Mouse (Mus musculus): ENCODE results near the gene Kank2. TPM values are rescaled to one million over a fixed set of nuclear protein-coding genes. Genes with fewer than 3 reads are reported as not detected.
A peak's percentile ranks its signal among the peaks of the same experiment; 100 is the strongest.
"Not testable (repeated sequence)": the region's sequence is repeated elsewhere in the genome, so short reads cannot be mapped to it uniquely, and the experiment has no call there.

Kank2 gene
- polyA plus RNA-seq, 1 experiment from 2014 or later = 14.3 TPM

DNA sequence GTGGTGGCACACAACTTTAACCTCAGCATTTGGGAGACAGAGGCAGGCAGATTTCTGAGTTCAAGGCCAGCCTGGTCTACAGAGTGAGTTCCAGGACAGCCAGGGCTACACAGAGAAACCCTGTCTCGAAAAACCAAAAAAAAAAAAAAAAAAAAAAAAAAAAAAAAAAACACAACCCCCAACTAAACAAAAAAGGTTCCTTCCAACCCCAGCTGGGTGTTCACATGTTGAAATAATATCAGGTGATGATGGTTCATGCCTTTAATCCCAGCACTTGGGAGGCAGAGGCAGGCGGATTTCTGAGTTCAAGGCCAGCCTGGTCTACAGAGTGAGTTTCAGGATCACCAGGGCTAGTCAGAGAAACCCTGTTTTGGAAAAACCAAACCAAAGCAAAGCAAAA lies 12.2 kb downstream of the Kank2 start:
- H3K27ac ChIP-seq (ENCODE audit: low read depth, low read length); H3K4me3 ChIP-seq (ENCODE audit: low read length); H3K4me1 ChIP-seq (ENCODE audit: control insufficient read depth, insufficient read depth, low read length); H3K9ac ChIP-seq (ENCODE audit: low read depth, low read length); H3K9me3 ChIP-seq (ENCODE audit: control insufficient read depth, low read length); ATAC-seq (ENCODE audit: low FRiP score, low TSS enrichment); H3K4me2 ChIP-seq (replicated peaks; ENCODE audit: low read depth, low read length); H3K27me3 ChIP-seq (ENCODE audit: control insufficient read depth, insufficient read depth, low read length): not testable (repeated sequence)
- WGBS = 76% methylated on average over 1 of the region's 2 CpGs
- H3K36me3 ChIP-seq (ENCODE audit: control insufficient read depth, insufficient read depth, low read length) = peaks cover 69% of the 10 kb centered on the region

DNA sequence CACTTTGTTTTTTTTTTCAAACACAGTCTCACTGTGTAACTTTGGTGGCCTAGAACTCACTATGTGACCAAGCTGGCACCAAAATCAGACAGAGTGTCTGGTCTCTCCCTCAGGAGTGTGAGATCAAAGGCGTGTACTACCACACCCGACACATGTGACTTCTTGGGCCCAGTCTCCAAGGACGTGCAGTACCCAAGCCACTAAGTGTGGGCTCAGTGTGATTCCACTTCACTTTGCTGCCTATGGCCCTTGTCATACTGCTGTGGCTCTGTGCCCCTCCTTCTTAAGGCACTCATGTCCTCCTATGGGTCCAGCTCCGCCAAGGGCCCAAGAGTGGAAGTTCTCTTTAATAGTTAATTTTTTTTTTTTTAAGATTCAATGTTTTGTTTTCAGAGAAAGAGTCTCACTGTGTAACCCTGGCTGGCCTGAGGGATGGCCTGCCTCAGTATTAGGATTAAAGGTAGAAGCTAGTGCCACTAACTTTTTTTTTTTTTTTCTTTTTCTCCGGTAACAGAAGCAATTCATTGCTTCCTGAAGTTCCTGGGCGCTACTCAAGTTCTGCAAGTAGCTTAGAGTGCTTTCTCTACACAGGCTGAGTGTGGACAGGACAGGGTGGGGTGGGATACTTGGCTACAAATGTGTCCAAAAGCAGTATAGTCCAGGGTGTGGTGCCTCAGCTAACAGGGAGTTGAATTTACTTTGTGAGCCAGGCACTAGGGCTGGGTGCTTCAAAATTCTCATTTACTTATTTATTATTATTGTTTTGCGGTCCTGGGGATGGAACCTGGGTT lies 13.8 kb downstream of the Kank2 start:
- no peak overlapping the region for H3K4me3 ChIP-seq (ENCODE audit: low read length)
- H3K4me2 ChIP-seq (replicated peaks; ENCODE audit: low read depth, low read length) = no peak overlapping the region
- H3K36me3 ChIP-seq (ENCODE audit: control insufficient read depth, insufficient read depth, low read length) = peaks cover 72% of the 10 kb centered on the region
- 87% methylated on average over 7 of the region's 7 CpGs for WGBS
- no peaks in the 10 kb centered on the region for H3K9me3 ChIP-seq (ENCODE audit: control insufficient read depth, low read length)
- no peak for ATAC-seq (ENCODE audit: low FRiP score, low TSS enrichment)
- no peaks in the 10 kb centered on the region for H3K27me3 ChIP-seq (ENCODE audit: control insufficient read depth, insufficient read depth, low read length)
- H3K9ac ChIP-seq (ENCODE audit: low read depth, low read length) = no peak overlapping the region
- H3K4me1 ChIP-seq (ENCODE audit: control insufficient read depth, insufficient read depth, low read length) = 0 out of 2 replicates have a peak, but pooled peaks cover 6% of the 10 kb centered on the region
- no peak overlapping the region for H3K27ac ChIP-seq (ENCODE audit: low read depth, low read length)

DNA sequence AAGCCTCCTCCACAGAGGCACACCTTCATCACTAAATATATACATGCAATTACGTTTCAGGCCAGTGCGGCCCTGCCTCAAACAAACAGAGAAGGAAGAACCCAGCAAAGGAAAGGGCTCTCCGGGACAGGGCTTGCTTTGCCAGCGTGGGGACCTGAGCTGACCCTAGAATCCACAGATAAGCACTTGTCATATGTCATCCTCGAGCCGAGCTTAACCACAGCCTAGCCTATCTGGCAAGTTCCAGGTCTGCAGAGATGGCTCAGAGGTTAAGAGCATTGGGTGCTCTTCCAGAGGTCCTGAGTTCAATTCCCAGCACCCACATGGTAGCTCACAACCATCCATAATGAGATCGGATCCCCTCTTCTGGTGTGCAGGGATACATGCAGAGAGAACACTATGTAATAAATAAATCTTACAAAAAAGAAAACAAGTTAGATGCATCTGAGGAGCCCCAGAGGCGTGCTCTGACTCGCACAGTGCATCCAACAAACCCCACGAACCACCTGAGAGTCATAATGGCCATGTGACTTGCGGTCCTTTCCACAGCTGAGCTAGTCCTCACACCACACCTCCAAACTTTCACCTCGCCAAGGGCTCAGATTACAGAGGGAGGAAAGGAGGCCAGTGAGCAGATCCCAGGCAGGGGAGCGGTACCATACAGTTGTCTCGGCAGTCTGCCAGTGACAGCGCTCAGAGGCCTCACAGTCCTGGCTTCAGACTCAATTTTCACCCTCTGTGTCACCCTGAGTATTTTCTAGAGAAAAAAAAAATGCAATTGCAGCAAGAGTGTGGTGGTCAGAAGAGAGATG lies 16.7 kb downstream of the Kank2 start:
- H3K36me3 ChIP-seq (ENCODE audit: control insufficient read depth, insufficient read depth, low read length) = peaks cover 72% of the 10 kb centered on the region
- H3K27ac ChIP-seq (ENCODE audit: low read depth, low read length) = no peak overlapping the region

GRCm38 (mm10) chr9:21777726-21778125 lies 20.8 kb downstream of the Kank2 start:
- no peak overlapping the region for H3K4me3 ChIP-seq (ENCODE audit: low read length)

More for the DNA sequence above, 16.7 kb downstream of the Kank2 start:
- Histone ChIP-seq H3K27me3 (ENCODE audit: control insufficient read depth, insufficient read depth, low read length) (no peaks in the 10 kb centered on the region), H3K9me3 (ENCODE audit: control insufficient read depth, low read length) (no peaks in the 10 kb centered on the region), H3K4me3 (ENCODE audit: low read length) (no peak overlapping the region), H3K4me2 (replicated peaks; ENCODE audit: low read depth, low read length) (no peak overlapping the region), H3K9ac (ENCODE audit: low read depth, low read length) (no peak overlapping the region), H3K4me1 (ENCODE audit: control insufficient read depth, insufficient read depth, low read length) (no peaks in the 10 kb centered on the region)
- peak; percentile 15; the same call in 1 of the 2 replicates for ATAC-seq (ENCODE audit: low FRiP score, low TSS enrichment)
- 58% methylated on average over 15 of the region's 15 CpGs for WGBS

DNA sequence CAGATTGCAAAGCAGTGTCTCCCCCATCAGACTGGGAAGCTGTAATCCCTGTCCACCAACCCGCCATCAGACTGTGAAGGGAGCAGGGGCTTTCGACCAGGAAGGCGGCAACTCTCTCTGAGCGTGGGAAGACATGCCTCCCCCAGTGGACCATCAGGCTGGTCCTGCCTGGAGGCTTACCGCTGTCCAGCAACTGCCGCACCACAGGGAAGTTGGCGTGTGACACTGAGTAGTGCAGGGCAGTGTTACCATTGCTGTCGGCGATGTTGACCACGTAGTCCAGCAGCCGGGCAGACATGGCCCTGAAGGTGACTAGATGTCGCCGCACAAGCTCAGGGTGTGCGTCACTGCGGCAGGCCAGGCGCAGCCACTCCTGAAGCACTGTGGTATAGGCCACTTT lies 24.2 kb downstream of the Kank2 start:
- 93% methylated on average over 16 of the region's 16 CpGs for WGBS
- no peak overlapping the region for H3K27ac ChIP-seq (ENCODE audit: low read depth, low read length)

More at GRCm38 (mm10) chr9:21777726-21778125, 20.8 kb downstream of the Kank2 start:
- H3K27me3 ChIP-seq (ENCODE audit: control insufficient read depth, insufficient read depth, low read length) = no peaks in the 10 kb centered on the region
- H3K9me3 ChIP-seq (ENCODE audit: control insufficient read depth, low read length) = no peaks in the 10 kb centered on the region
- no peak overlapping the region for H3K9ac ChIP-seq (ENCODE audit: low read depth, low read length)
- ATAC-seq (ENCODE audit: low FRiP score, low TSS enrichment) = no peak
- no peaks in the 10 kb centered on the region for H3K4me1 ChIP-seq (ENCODE audit: control insufficient read depth, insufficient read depth, low read length)
- peaks cover 76% of the 10 kb centered on the region for H3K36me3 ChIP-seq (ENCODE audit: control insufficient read depth, insufficient read depth, low read length)
- H3K4me2 ChIP-seq (replicated peaks; ENCODE audit: low read depth, low read length) = no peak overlapping the region
- 92% methylated on average over 3 of the region's 3 CpGs for WGBS
- no peak overlapping the region for H3K27ac ChIP-seq (ENCODE audit: low read depth, low read length)

DNA sequence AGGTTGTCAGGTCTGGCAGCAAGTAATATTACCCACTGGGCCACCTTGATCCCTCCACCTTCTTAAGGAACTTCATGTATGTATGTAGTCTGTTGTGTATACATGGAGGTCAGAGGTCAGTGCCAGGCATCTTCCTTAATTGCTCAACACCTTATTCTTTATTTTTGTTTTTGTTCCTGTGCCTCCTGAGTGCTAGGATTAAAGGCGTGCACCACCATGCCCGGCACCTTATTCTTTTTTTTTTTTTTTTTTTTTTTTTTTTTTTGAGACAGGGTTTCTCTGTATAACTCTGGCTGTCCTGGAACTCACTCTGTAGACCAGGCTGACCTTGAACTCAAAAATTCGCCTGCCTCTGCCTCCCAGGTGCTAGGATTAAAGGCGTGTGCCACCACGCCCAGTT lies 25.1 kb downstream of the Kank2 start:
- not testable (repeated sequence) for H3K4me3 ChIP-seq (ENCODE audit: low read length); H3K9ac ChIP-seq (ENCODE audit: low read depth, low read length); H3K27me3 ChIP-seq (ENCODE audit: control insufficient read depth, insufficient read depth, low read length); H3K27ac ChIP-seq (ENCODE audit: low read depth, low read length); H3K4me1 ChIP-seq (ENCODE audit: control insufficient read depth, insufficient read depth, low read length); ATAC-seq (ENCODE audit: low FRiP score, low TSS enrichment); H3K9me3 ChIP-seq (ENCODE audit: control insufficient read depth, low read length); H3K4me2 ChIP-seq (replicated peaks; ENCODE audit: low read depth, low read length)
- 83% methylated on average over 5 of the region's 5 CpGs for WGBS
- peaks cover 73% of the 10 kb centered on the region for H3K36me3 ChIP-seq (ENCODE audit: control insufficient read depth, insufficient read depth, low read length)

More for the DNA sequence above, 24.2 kb downstream of the Kank2 start:
- Histone ChIP-seq H3K9me3 (ENCODE audit: control insufficient read depth, low read length) (no peaks in the 10 kb centered on the region), H3K27me3 (ENCODE audit: control insufficient read depth, insufficient read depth, low read length) (no peaks in the 10 kb centered on the region), H3K4me3 (ENCODE audit: low read length) (no peak overlapping the region), H3K4me1 (ENCODE audit: control insufficient read depth, insufficient read depth, low read length) (no peaks in the 10 kb centered on the region), H3K36me3 (ENCODE audit: control insufficient read depth, insufficient read depth, low read length) (peaks cover 73% of the 10 kb centered on the region), H3K9ac (ENCODE audit: low read depth, low read length) (no peak overlapping the region), H3K4me2 (replicated peaks; ENCODE audit: low read depth, low read length) (no peak overlapping the region)
- ATAC-seq (ENCODE audit: low FRiP score, low TSS enrichment) = no peak

- WGBS = 78% methylated on average over 26 of the region's 26 CpGs
- 0 out of 2 replicates have a peak, but pooled peaks have one; percentile 14 for ATAC-seq (ENCODE audit: low FRiP score, low TSS enrichment)
- H3K9ac ChIP-seq (ENCODE audit: low read depth, low read length) = no peak overlapping the region
- H3K9me3 ChIP-seq (ENCODE audit: control insufficient read depth, low read length) = no peaks in the 10 kb centered on the region
- H3K27ac ChIP-seq (ENCODE audit: low read depth, low read length) = no peak overlapping the region
- H3K27me3 ChIP-seq (ENCODE audit: control insufficient read depth, insufficient read depth, low read length) = no peaks in the 10 kb centered on the region
- no peaks in the 10 kb centered on the region for H3K4me1 ChIP-seq (ENCODE audit: control insufficient read depth, insufficient read depth, low read length)
- peaks cover 46% of the 10 kb centered on the region for H3K36me3 ChIP-seq (ENCODE audit: control insufficient read depth, insufficient read depth, low read length)
- no peak overlapping the region for H3K4me3 ChIP-seq (ENCODE audit: low read length)
- H3K4me2 ChIP-seq (replicated peaks; ENCODE audit: low read depth, low read length) = no peak overlapping the region
These were observed 28.9 kb downstream of the Kank2 start for GRCm38 (mm10) chr9:21769558-21770183.

GRCm38 (mm10) chr9:21768511-21769411 lies 29.8 kb downstream of the Kank2 start:
- no peak for ATAC-seq (ENCODE audit: low FRiP score, low TSS enrichment)
- Histone ChIP-seq H3K36me3 (ENCODE audit: control insufficient read depth, insufficient read depth, low read length) (peaks cover 37% of the 10 kb centered on the region), H3K9ac (ENCODE audit: low read depth, low read length) (no peak overlapping the region), H3K9me3 (ENCODE audit: control insufficient read depth, low read length) (no peaks in the 10 kb centered on the region), H3K4me3 (ENCODE audit: low read length) (no peak overlapping the region), H3K4me2 (replicated peaks; ENCODE audit: low read depth, low read length) (no peak overlapping the region), H3K27me3 (ENCODE audit: control insufficient read depth, insufficient read depth, low read length) (no peaks in the 10 kb centered on the region), H3K27ac (ENCODE audit: low read depth, low read length) (peak overlapping the region; percentile 69; the same call in 1 of the 2 replicates), H3K4me1 (ENCODE audit: control insufficient read depth, insufficient read depth, low read length) (no peaks in the 10 kb centered on the region)
- 61% methylated on average over 13 of the region's 13 CpGs for WGBS
